Mouse (Mus musculus): ENCODE results near the gene Traf1.

DNA sequence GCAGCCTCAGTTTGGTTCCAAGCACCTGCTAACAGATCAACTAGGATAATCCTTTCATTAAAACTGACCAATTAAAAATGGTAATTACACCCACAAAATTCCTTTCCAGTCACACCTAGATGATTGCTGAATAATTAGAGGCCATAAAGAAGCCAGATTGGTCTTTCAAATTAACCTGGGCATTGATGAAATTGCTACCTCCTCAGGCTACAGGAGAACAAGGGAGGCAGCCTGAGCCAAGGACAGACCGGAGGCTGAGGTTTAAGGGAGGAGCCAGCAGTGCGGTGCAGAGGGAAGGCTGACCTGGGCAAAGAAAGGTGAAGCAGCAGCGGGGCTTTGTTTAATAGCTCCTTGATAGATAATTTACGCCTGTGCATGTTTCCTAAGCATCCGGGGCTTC is 24.1 kb downstream of the Traf1 start:
- TF ChIP-seq CTCF (IDR thresholded peaks at IDR 0.05; ENCODE audit: low read depth, low read length) (no peak), POLR2A (IDR thresholded peaks at IDR 0.05; ENCODE audit: extremely low read depth, insufficient read depth, low read length) (no peak)
